Mouse (Mus musculus) left cerebral cortex, postnatal 10 days (tissue): ENCODE results near the gene Comt. TPM values are rescaled to one million over a fixed set of nuclear protein-coding genes. Genes with fewer than 3 reads are reported as not detected.

Experiments
- DNase-seq, 2 experiments: peaks; one replicate each; pipeline ENCODE4 v3.0.0; 2021 to 2022; ENCODE audit warnings: low spot score in 2 of 2, mixed read lengths in 1 of 2; ENCODE audit errors: extremely low spot score in 1 of 2
- intact Hi-C: fragments of 180-260 bp; cut with DNase I; formaldehyde crosslinking; loops from one replicate; pipeline ENCODE4 v1.15.1; 2025
- total RNA-seq, 2 experiments: library from RNA; stranded (reverse); gene quantifications; 2 replicates each; pipeline ENCODE4 v1.2.3; 2021

Gene Comt
- total RNA-seq, 2 experiments from 2014 or later = 65.2 to 66.3 TPM

GRCm38 (mm10) chr16:18416837-18417236 lies 9.8 kb downstream of the Comt start:
- intact Hi-C loops = no loop called here

GRCm38 (mm10) chr16:18416094-18416761 lies 10.4 kb downstream of the Comt start:
- DNase-seq = no peak
- intact Hi-C loops = no loop called here

More at GRCm38 (mm10) chr16:18416837-18417236, 9.8 kb downstream of the Comt start:
- no peak for DNase-seq

- intact Hi-C loops = no loop called here
- DNase-seq = no peak
These were observed 13.4 kb downstream of the Comt start for GRCm38 (mm10) chr16:18413032-18413816.

- intact Hi-C loops = no loop called here
These were observed 14.7 kb downstream of the Comt start for GRCm38 (mm10) chr16:18411802-18412476.

GRCm38 (mm10) chr16:18411026-18411649 lies 15.5 kb downstream of the Comt start:
- intact Hi-C loops = no loop called here
- no peak for DNase-seq

More at GRCm38 (mm10) chr16:18411802-18412476, 14.7 kb downstream of the Comt start:
- peak in 1 of 2 experiments; percentile 58 for DNase-seq

GRCm38 (mm10) chr16:18410418-18410817 lies 16.2 kb downstream of the Comt start:
- no peak for DNase-seq
- intact Hi-C loops = no loop called here

- no peak for DNase-seq
- intact Hi-C loops = loop anchor here (5.0 kb wide), 1 partner anchor 62 kb away; the partner anchor contains the start of genes Arvcf and Tango2
These were observed 16.9 kb downstream of the Comt start for GRCm38 (mm10) chr16:18409776-18410175.

- intact Hi-C loops = loop anchor here (5.0 kb wide), 1 partner anchor 61 kb away; the partner anchor contains the start of genes Arvcf and Tango2
- DNase-seq = no peak
These were observed 18.7 kb downstream of the Comt start for GRCm38 (mm10) chr16:18407912-18408311.

GRCm38 (mm10) chr16:18406293-18406692 lies 20.4 kb downstream of the Comt start:
- peak in 1 of 2 experiments; percentile 81 for DNase-seq
- intact Hi-C loops = loop anchor here (5.0 kb wide), 1 partner anchor 59 kb away; the partner anchor contains the start of genes Arvcf and Tango2

GRCm38 (mm10) chr16:18405876-18406275 lies 20.8 kb downstream of the Comt start:
- DNase-seq = no peak
- intact Hi-C loops = loop anchor here (5.0 kb wide), 1 partner anchor 59 kb away; the partner anchor contains the start of genes Arvcf and Tango2

- no peak for DNase-seq
- intact Hi-C loops = loop anchor here (5.0 kb wide), 1 partner anchor 58 kb away; the partner anchor contains the start of genes Arvcf and Tango2
These were observed 21.4 kb downstream of the Comt start for GRCm38 (mm10) chr16:18405091-18405854.

- intact Hi-C loops = no loop called here
- DNase-seq = no peak
These were observed 23.4 kb downstream of the Comt start for GRCm38 (mm10) chr16:18403285-18403684.

GRCm38 (mm10) chr16:18400472-18401216 lies 26.0 kb downstream of the Comt start:
- peak in 1 of 2 experiments; percentile 67 for DNase-seq
- intact Hi-C loops = no loop called here

- peak in 1 of 2 experiments; percentile 34 for DNase-seq
- intact Hi-C loops = no loop called here
These were observed 26.6 kb downstream of the Comt start for GRCm38 (mm10) chr16:18400028-18400427.

GRCm38 (mm10) chr16:18396791-18397621 lies 29.6 kb downstream of the Comt start:
- intact Hi-C loops = no loop called here
- DNase-seq = peak in 1 of 2 experiments; percentile 30

GRCm38 (mm10) chr16:18396201-18396600 lies 30.5 kb downstream of the Comt start:
- intact Hi-C loops = no loop called here
- peak in 1 of 2 experiments; percentile 67 for DNase-seq
